Mouse (Mus musculus) limb, embryonic 14.5 days (tissue): ENCODE results near the gene Hnrnpab. TPM values are rescaled to one million over a fixed set of nuclear protein-coding genes. Genes with fewer than 3 reads are reported as not detected.

Source experiments
- ATAC-seq: fragments of 200-750 bp; cut with Nextera tagmentation; 2 replicates; pipeline ENCODE4 v1.8.0; 2017; ENCODE audit warnings: low read depth, moderate number of reproducible peaks, moderate TSS enrichment; ENCODE audit not compliant: low FRiP score
- DNase-seq: peaks from one replicate; pipeline ENCODE4 v3.0.0-alpha.2; 2015; ENCODE audit warnings: low spot score
- H3K27ac ChIP-seq: fragments of 300-500 bp; sonication (generic); replicated peaks from 2 replicates; pipeline ENCODE4 v1.5.1; 2014; ENCODE audit warnings: low read depth, mild to moderate bottlenecking, low read length, moderate library complexity, mixed read lengths
- H3K27me3 ChIP-seq: fragments of 300-500 bp; sonication (generic); 2 replicates; pipeline ENCODE4 v1.6.1; 2014; ENCODE audit warnings: low read length, mixed read lengths; ENCODE audit not compliant: control insufficient read depth, insufficient read depth
- H3K36me3 ChIP-seq: fragments of 300-500 bp; sonication (generic); 2 replicates; pipeline ENCODE4 v1.6.1; 2014; ENCODE audit warnings: mild to moderate bottlenecking, low read length, moderate library complexity, mixed read lengths; ENCODE audit not compliant: control insufficient read depth, insufficient read depth
- H3K4me1 ChIP-seq: fragments of 300-500 bp; sonication (generic); 2 replicates; pipeline ENCODE4 v1.6.1; 2014; ENCODE audit warnings: antibody characterized with exemption, low read length, mixed read lengths; ENCODE audit not compliant: control insufficient read depth, insufficient read depth
- H3K4me2 ChIP-seq: fragments of 300-500 bp; sonication (generic); replicated peaks from 2 replicates; pipeline ENCODE4 v1.6.1; 2014; ENCODE audit warnings: low read depth, mild to moderate bottlenecking, low read length, moderate library complexity; ENCODE audit not compliant: severe bottlenecking
- H3K4me3 ChIP-seq: fragments of 300-500 bp; sonication (generic); replicated peaks from 2 replicates; pipeline ENCODE4 v1.5.1; 2014; ENCODE audit warnings: low read length
- H3K9ac ChIP-seq: fragments of 300-500 bp; sonication (generic); 2 replicates; pipeline ENCODE4 v1.6.1; 2014; ENCODE audit warnings: mild to moderate bottlenecking, low read depth, low read length, moderate library complexity; ENCODE audit not compliant: severe bottlenecking
- H3K9me3 ChIP-seq: fragments of 300-500 bp; sonication (generic); 2 replicates; pipeline ENCODE4 v1.6.1; 2016; ENCODE audit warnings: low read length; ENCODE audit not compliant: control insufficient read depth
- POLR2A ChIP-seq: fragments of 200-500 bp; IDR thresholded peaks from 2 replicates; pipeline ENCODE4 v1.8.0; 2012; ENCODE audit warnings: inconsistent platforms, mild to moderate bottlenecking, moderate library complexity, borderline replicate concordance; ENCODE audit not compliant: insufficient read depth, insufficient read length; ENCODE audit errors: extremely low read depth
- WGBS: fragments of 180-500 bp; shearing (Covaris S2); extraction: QIAGEN DNeasy Blood & Tissue Kit; methylation state at CpG from one replicate; pipeline ENCODE4 v1.1.7; 2014; 5-methylcytosine and 5-hydroxymethylcytosine counted together
- polyA plus RNA-seq, 2 experiments: library from polyadenylated mRNA; depleted of rRNA in 1 of 2; stranded (reverse) in 1 of 2; unstranded in 1 of 2; fragments of >200 nt; fragmentation: Nextera tagmentation in 1 of 2; extraction: Ambion mirVana in 1 of 2; gene quantifications; 2 replicates each; pipeline versions ENCODE4 v1.2.1 to v1.2.3; 2012 to 2014

Hnrnpab gene
- polyA plus RNA-seq, 2 experiments, result 480 to 516 TPM

- Histone ChIP-seq H3K9me3 (no peaks in the 10 kb centered on the region), H3K36me3 (peaks cover 7% of the 10 kb centered on the region), H3K27me3 (no peaks in the 10 kb centered on the region), H3K4me1 (peaks cover 21% of the 10 kb centered on the region), H3K4me2 (peak overlapping the region; percentile 96), H3K4me3 (peak overlapping the region; percentile 57), H3K9ac (peak overlapping the region; percentile 69), H3K27ac (peak overlapping the region; percentile 15)
- TF ChIP-seq POLR2A, result no peak; the same call in 1 of the 2 replicates
- DNase-seq (no peak), ATAC-seq (no peak; the same call in 1 of the 2 replicates)
- 5% methylated on average over 25 of the region's 30 CpGs for WGBS
These were observed 43.6 kb upstream of the Hnrnpab start for GRCm38 (mm10) chr11:51650261-51650660.

- peak; percentile 23 for DNase-seq
- H3K9me3 ChIP-seq, result no peaks in the 10 kb centered on the region
- H3K9ac ChIP-seq, result peak overlapping the region; percentile 69
- peaks cover 21% of the 10 kb centered on the region for H3K4me1 ChIP-seq
- TF ChIP-seq POLR2A, result no peak
- no peaks in the 10 kb centered on the region for H3K27me3 ChIP-seq
- peak overlapping the region; percentile 15 for H3K27ac ChIP-seq
- 4% methylated on average over 5 of the region's 7 CpGs for WGBS
- peak overlapping the region; percentile 57 for H3K4me3 ChIP-seq
- peaks cover 11% of the 10 kb centered on the region for H3K36me3 ChIP-seq
- ATAC-seq, result no peak
- H3K4me2 ChIP-seq, result peak overlapping the region; percentile 96
These were observed 43.2 kb upstream of the Hnrnpab start for GRCm38 (mm10) chr11:51649889-51650199.

GRCm38 (mm10) chr11:51649111-51649888 is 42.7 kb upstream of the Hnrnpab start:
- DNase-seq (peak; percentile 36), ATAC-seq (peak; percentile 48)

GRCm38 (mm10) chr11:51648566-51648965 is 41.9 kb upstream of the Hnrnpab start:
- DNase-seq, result peak; percentile 22
- H3K27ac ChIP-seq, result 0 out of 2 replicates have a peak overlapping the region, but pooled peaks have one; percentile 50
- ATAC-seq, result peak; percentile 39
- H3K9ac ChIP-seq, result peak overlapping the region; percentile 69; the same call in 1 of the 2 replicates
- no peaks in the 10 kb centered on the region for H3K9me3 ChIP-seq
- H3K4me3 ChIP-seq, result peak overlapping the region; percentile 57
- H3K4me2 ChIP-seq, result peak overlapping the region; percentile 96
- WGBS, result 24% methylated on average over 3 of the region's 3 CpGs
- H3K4me1 ChIP-seq, result peaks cover 21% of the 10 kb centered on the region
- peaks cover 24% of the 10 kb centered on the region for H3K36me3 ChIP-seq
- H3K27me3 ChIP-seq, result no peaks in the 10 kb centered on the region
- no peak for TF ChIP-seq POLR2A

More at GRCm38 (mm10) chr11:51649111-51649888, 42.7 kb upstream of the Hnrnpab start:
- Histone ChIP-seq H3K4me1 (peaks cover 21% of the 10 kb centered on the region), H3K27me3 (no peaks in the 10 kb centered on the region), H3K27ac (peak overlapping the region; percentile 50), H3K9me3 (no peaks in the 10 kb centered on the region), H3K9ac (peak overlapping the region; percentile 69), H3K36me3 (peaks cover 17% of the 10 kb centered on the region), H3K4me3 (peak overlapping the region; percentile 57), H3K4me2 (peak overlapping the region; percentile 96)
- WGBS, result 27% methylated on average over 11 of the region's 11 CpGs
- no peak for TF ChIP-seq POLR2A

GRCm38 (mm10) chr11:51646751-51647667 is 40.4 kb upstream of the Hnrnpab start:
- ATAC-seq, result no peak
- Histone ChIP-seq H3K4me3 (no peak overlapping the region), H3K4me1 (peaks cover 21% of the 10 kb centered on the region), H3K27me3 (no peaks in the 10 kb centered on the region), H3K36me3 (peaks cover 35% of the 10 kb centered on the region), H3K9ac (peak overlapping the region; percentile 8; the same call in 1 of the 2 replicates), H3K27ac (0 out of 2 replicates have a peak overlapping the region, but pooled peaks have one; percentile 34), H3K4me2 (no peak overlapping the region; the same call in 1 of the 2 replicates), H3K9me3 (no peaks in the 10 kb centered on the region)
- DNase-seq, result no peak
- TF ChIP-seq POLR2A, result no peak
- WGBS, result 57% methylated on average over 15 of the region's 15 CpGs
